Mouse (Mus musculus) liver, adult 2 months (tissue): ENCODE results near the gene Slc4a10.

Source experiments
- CTCF ChIP-seq: fragments of 200-500 bp; IDR thresholded peaks from 2 replicates; pipeline ENCODE4 v1.5.1; 2011; ENCODE audit warnings: low read depth, low read length, control low read depth
- POLR2A ChIP-seq: fragments of 200-500 bp; IDR thresholded peaks from 2 replicates; pipeline ENCODE4 v1.6.1; 2011; ENCODE audit warnings: low read length, control low read depth; ENCODE audit not compliant: insufficient read depth; ENCODE audit errors: extremely low read depth

DNA sequence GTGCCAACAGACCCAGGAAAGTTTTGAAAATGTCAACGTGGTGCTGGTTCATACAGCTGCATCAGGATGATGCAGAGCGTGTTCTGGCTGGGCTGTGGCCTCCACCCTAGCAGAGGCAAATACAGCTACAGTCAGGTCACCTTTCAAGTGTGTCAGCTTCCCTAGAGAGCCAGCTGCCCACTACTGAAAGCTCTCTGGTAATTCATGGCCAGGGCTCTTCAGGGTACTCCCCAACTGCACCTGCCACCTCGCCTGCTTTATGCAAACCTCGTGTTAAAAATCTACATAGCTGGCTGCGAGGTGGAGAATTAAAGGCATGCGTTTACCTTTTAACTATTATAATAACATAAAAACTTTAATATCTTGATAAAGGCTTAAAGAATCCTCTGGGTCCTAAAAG, 298.1 kb downstream of the Slc4a10 start:
- TF ChIP-seq CTCF (no peak), POLR2A (no peak)
